Mouse (Mus musculus) ovary, adult 18-20 months (tissue): ENCODE results near the gene Nutf2.
A peak's percentile ranks its signal among the peaks of the same experiment; 100 is the strongest.

ENCODE experiments used
- DNase-seq: peaks from one replicate; pipeline ENCODE4 v3.0.0; 2022; ENCODE audit warnings: low spot score, mixed read lengths

Nutf2 gene

DNA sequence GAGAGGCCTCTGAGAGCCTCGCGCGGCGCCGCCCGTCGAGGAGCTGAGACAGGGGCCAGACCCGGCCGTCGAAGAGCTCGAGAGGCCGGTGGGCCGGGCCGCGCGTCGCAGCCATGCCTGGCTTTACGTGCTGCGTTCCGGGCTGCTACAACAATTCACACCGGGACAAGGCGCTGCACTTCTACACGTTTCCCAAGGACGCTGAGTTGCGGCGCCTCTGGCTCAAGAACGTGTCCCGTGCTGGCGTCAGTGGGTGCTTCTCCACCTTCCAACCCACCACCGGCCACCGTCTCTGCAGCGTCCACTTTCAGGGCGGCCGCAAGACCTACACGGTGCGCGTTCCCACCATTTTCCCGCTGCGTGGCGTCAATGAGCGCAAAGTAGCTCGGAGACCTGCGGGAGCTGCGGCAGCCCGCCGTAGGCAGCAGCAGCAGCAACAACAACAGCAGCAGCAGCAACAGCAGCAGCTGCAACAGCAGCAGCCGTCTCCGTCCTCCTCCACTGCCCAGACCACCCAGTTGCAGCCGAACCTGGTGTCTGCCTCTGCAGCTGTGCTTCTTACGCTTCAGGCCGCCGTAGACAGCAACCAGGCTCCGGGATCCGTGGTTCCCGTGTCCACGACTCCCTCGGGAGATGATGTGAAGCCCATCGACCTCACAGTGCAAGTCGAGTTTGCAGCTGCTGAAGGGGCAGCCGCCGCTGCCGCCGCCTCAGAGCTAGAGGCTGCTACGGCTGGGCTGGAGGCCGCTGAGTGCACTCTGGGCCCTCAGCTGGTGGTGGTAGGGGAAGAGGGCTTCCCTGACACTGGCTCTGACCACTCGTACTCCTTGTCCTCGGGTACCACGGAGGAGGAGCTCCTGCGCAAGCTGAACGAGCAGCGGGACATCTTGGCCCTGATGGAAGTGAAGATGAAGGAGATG, 4.9 kb upstream of the Nutf2 start:
- peak; percentile 32 for DNase-seq

DNA sequence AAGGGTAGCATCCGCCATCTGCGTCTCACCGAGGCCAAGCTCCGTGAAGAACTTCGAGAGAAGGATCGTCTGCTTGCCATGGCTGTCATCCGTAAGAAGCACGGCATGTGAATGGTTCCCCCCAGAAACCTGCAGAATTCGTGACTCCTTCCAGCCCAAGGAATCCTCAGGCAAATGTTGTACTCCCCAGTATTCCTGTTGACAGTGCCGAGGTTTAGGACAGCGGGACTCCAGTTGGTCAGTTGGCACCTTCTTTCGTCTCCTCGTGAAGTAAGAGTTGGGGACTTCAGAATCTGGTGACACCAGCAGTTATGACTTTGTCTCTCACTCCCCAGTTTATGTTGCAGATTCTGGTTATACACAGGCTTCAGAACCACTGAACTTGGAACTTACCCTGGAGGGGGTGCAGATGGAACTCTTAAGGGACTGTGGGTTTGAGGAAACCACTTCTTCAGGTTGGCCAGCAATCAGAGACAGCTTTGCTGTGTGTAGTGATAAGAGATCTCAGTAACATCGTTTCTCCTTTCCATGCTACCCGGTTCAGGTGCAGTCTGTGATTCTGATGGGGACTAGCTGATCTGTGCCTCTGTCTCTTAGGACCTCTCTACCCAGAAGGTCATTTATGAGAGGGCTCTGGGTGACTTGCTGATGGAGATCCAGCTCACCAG, 4.1 kb upstream of the Nutf2 start:
- no peak for DNase-seq

- DNase-seq, result no peak
Observed at GRCm38 (mm10) chr8:105858495-105858894, 1.9 kb upstream of the Nutf2 start.

GRCm38 (mm10) chr8:105859314-105859713, 1.1 kb upstream of the Nutf2 start:
- no peak for DNase-seq

DNA sequence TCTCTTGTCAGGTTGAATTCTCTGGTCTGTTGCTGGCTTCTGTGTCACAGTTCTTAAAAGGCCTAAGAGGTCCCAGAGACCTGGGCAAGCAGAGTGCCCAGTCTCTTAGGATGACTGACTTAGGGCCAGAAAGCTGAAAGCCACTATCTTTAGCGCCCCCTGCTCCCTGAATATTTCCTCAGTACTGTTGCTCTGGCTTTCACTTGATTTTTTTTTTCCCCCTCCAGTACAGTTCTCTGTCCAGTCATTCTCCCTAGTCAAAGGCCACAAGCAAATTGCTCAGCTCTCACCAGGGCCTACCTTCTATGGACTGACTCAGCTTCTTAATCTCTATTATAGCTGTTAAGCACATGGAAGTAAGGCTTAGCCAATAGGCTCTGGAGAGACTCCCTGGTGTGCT, 1.6 kb downstream of the Nutf2 start:
- no peak for DNase-seq

- DNase-seq, result no peak
Observed at GRCm38 (mm10) chr8:105866364-105867029, 6.1 kb downstream of the Nutf2 start.

DNA sequence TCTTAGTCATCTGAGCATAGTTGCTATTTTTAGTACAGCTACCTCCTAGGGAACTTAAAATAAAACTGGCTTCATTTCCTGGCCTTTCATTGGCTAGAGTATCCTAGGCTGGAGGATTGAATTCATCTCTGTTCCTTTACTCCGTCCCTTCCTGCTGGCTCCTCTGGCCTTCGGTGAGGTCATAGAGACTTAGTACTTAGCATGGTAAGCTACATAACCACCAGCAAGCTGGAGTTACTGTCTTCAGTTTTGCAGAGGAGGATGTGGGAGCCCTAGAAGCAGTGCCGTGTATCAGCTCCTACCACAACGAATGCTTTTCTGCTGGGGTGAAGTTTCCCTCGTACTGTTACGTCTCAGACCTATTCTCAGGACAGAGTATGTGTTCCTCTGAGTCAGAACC, 13.9 kb downstream of the Nutf2 start:
- no peak for DNase-seq

- DNase-seq, result peak; percentile 58
Observed at GRCm38 (mm10) chr8:105880754-105881520, 20.6 kb downstream of the Nutf2 start, which contains the start of gene Edc4. TSS of gene Edc4 (plus strand) at chr8:105880881.

DNA sequence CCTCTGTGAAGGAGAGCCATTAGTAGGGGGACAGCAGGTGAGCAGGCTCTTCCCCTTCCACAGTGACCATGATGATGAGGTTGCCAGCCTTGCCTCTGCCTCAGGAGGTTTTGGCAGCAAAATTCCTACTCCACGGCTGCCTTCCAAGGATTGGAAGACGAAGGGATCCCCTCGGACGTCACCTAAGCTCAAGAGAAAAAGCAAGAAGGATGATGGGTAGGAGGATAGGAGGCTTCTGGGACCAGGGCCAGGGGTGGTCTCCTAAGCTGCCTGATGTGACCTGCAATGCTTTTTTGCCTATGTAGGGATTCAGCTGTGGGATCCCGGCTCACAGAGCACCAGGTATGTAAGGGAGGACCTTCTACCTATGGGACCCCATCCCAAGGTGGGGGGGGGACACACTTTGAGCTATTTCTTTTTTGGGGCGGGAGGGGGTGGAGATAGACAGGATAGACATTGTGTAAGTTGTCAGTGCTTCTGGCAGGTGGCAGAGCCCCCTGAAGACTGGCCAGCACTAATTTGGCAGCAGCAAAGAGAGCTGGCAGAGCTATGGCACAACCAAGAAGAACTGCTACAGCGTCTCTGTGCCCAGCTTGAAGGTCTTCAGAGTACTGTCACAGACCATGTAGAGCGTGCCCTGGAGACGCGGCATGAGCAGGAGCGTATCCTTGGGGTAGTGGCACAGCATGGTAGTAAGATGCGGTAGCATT, 29.5 kb downstream of the Nutf2 start:
- DNase-seq, result no peak

DNA sequence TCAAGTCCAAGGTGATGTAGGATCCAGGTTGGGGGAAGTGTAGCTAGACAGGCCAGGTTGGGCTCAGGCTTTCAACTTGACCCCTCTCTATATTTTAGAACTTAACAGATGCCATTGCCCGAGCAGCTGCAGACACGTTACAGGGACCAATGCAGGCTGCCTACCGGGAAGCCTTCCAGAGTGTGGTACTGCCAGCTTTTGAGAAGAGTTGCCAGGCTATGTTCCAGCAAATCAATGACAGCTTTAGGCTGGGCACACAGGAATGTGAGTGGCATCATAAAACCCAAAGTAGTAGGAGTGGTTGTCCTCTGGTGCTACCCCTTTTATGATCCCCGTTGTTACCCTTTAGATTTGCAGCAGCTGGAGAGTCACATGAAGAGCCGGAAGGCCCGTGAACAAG, 30.5 kb downstream of the Nutf2 start:
- DNase-seq, result no peak

- no peak for DNase-seq
Observed at GRCm38 (mm10) chr8:105892432-105892831, 32.1 kb downstream of the Nutf2 start.

GRCm38 (mm10) chr8:105893339-105893738, 33.0 kb downstream of the Nutf2 start, which contains the start of gene Nrn1l:
TSS of gene Nrn1l (plus strand) at chr8:105893567.
- peak; percentile 39 for DNase-seq

- DNase-seq, result no peak
Observed at GRCm38 (mm10) chr8:105897801-105898480, 37.6 kb downstream of the Nutf2 start.

DNA sequence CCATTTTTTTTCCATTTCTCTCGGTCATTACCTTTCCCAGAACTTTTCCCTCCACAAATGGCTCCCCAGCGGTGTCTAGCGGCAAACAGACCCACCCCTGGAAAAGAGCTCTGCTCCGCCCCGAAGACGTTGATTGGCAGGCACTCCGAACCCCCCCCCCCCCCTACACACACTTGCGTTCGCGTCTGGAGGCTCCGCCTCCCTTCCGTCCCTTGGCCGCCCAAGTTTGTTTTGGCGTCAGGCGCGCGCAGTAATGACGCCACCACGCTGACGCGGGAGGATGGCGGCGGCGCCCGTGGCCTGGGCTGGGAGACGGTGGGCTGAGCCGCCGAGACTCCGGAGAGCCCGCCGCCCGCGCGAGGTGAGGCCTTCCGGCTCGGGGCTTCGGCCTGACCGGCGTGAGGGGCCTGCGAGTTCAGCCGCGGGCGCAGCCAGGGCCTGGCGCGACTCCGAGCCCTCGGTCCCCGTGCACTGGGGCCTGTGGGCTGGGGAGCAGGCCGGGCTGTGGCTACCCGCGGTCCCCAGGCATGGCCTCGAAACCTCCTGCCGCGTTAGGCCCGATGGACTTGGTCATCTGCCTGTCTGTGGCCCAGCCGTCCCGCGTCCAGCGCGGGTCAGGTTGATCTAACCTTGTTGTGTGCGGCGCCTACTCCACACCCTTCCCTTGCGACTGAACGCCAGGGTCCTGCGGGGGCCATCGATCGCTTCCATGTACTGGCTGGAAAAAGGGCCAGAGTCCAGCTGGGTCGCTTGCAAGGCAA, 40.0 kb downstream of the Nutf2 start, which contains the start of gene Pskh1:
TSS of gene Pskh1 (plus strand) at position 262 of the 761 bp plus-strand sequence.
- peak; percentile 85 for DNase-seq

DNA sequence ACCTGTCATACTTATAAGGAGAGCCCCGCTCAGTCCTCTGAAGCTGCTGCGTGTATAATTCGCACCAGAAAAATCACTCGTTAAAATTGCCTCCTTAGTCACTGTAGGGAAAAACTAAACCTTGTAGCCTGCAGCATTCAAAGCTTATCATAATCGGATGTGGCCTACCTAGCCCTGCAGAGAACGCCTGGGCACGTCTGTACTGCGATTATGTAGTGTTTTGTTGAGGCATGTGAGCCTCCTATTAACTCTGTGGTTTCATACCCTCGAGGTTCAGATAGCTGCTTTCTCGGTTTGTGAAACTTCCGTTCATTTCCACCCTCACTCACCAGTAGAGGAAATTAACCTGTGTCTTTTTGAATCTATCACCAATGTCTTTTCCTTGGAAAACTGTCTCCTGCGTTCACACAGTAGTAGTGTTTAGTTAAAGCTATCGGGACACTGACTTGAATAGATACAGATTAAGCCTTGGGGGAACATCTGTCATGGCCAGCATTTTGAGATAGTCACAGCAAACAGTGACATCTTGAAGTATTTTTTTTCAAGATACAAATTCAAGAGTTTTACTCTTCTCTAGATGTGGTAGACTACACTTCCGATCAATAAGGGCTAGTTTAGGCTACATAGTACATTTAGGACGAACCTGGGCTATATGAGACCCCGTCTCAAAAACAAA, 40.7 kb downstream of the Nutf2 start:
- DNase-seq, result no peak

GRCm38 (mm10) chr8:105919390-105919789, 59.0 kb downstream of the Nutf2 start:
- no peak for DNase-seq

DNA sequence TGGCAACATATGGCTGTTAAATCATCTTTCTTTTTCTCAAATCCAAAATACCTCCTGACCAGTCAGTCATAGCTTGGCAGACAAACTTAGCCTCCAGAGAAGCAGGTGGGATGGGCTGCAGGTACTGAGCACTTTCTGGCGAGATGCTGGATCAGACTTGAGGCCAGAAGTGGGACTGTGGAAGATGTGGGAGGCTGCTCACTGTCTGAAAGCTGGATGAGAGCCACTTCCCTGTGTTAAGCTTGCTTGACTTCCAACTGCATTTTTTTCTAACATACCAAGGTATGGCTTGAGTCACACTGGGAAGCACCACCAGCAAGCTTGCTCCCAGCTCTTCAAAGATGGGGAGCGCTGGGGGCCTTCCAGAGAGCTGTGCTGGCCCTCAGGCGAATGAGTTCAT, 64.7 kb downstream of the Nutf2 start:
- DNase-seq, result no peak
